Mouse (Mus musculus) heart, embryonic 11.5 days (tissue): ENCODE data around the gene Nfkbid. TPM values are rescaled to one million over a fixed set of nuclear protein-coding genes. Genes with fewer than 3 reads are reported as not detected.

Experiments
- ATAC-seq: fragments of 200-750 bp; cut with Nextera tagmentation; replicated peaks from 2 replicates; pipeline ENCODE4 v1.8.0; 2017; ENCODE audit warnings: moderate library complexity; ENCODE audit not compliant: insufficient number of reproducible peaks, low FRiP score, low TSS enrichment
- H3K27ac ChIP-seq: fragments of 300-500 bp; sonication (generic); 2 replicates; pipeline ENCODE4 v1.5.1; 2014; ENCODE audit warnings: mild to moderate bottlenecking, low read depth, low read length
- H3K27me3 ChIP-seq: fragments of 300-500 bp; sonication (generic); 2 replicates; pipeline ENCODE4 v1.6.1; 2014; ENCODE audit warnings: mild to moderate bottlenecking, low read length, mixed read lengths; ENCODE audit not compliant: control insufficient read depth, insufficient read depth
- H3K36me3 ChIP-seq: fragments of 300-500 bp; sonication (generic); 2 replicates; pipeline ENCODE4 v1.6.1; 2014; ENCODE audit warnings: mild to moderate bottlenecking, low read length, moderate library complexity, mixed read lengths; ENCODE audit not compliant: control insufficient read depth, insufficient read depth
- H3K4me1 ChIP-seq: fragments of 300-500 bp; sonication (generic); 2 replicates; pipeline ENCODE4 v1.6.1; 2014; ENCODE audit warnings: low read length; ENCODE audit not compliant: control insufficient read depth, insufficient read depth
- H3K4me2 ChIP-seq: fragments of 300-500 bp; sonication (generic); 2 replicates; pipeline ENCODE4 v1.6.1; 2014; ENCODE audit warnings: mild to moderate bottlenecking, moderate library complexity
- H3K4me3 ChIP-seq: fragments of 300-500 bp; sonication (generic); 2 replicates; pipeline ENCODE4 v1.5.1; 2014; ENCODE audit warnings: low read depth, low read length
- H3K9ac ChIP-seq: fragments of 300-500 bp; sonication (generic); 2 replicates; pipeline ENCODE4 v1.6.1; 2014; ENCODE audit warnings: mild to moderate bottlenecking, low read depth, low read length, moderate library complexity
- H3K9me3 ChIP-seq: fragments of 300-500 bp; sonication (generic); replicated peaks from 2 replicates; pipeline ENCODE4 v1.6.1; 2016; ENCODE audit warnings: low read length; ENCODE audit not compliant: control insufficient read depth
- WGBS: fragments of 180-500 bp; shearing (Covaris S2); extraction: QIAGEN DNeasy Blood & Tissue Kit; methylation state at CpG from one replicate; pipeline ENCODE4 v1.1.7; 2014; ENCODE audit not compliant: insufficient replicate concordance; 5-methylcytosine and 5-hydroxymethylcytosine counted together
- polyA plus RNA-seq: library from polyadenylated mRNA; unstranded; fragments of >200 nt; fragmentation: Nextera tagmentation; extraction: Ambion mirVana; gene quantifications from 2 replicates; pipeline ENCODE4 v1.2.1, GENCODE M21; 2014

Nfkbid gene
- polyA plus RNA-seq, 1 experiment from 2014 or later, result 1.0 TPM

DNA sequence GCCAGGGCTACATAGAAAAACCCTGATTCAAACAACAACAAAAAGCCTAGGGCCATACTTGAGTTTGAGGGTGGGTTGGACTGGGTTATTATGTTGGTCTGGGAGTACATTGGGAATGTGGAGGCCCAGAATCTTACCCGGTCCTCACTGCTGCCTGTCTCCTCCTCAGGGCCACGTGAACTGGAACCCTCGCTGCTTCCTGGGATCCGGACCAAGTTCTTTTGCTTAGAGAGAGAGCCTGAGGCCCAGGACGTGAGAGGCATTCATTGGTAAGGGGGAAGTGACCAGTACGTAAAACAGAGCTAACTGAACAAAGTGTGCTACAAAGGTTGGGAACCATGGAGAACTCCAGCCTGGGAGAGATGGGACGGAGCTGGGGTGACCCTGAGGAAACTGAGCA lies 28.7 kb downstream of the Nfkbid start:
- Histone ChIP-seq H3K4me3 (no peak overlapping the region), H3K27ac (no peak overlapping the region), H3K9ac (no peak overlapping the region), H3K9me3 (no peaks in the 10 kb centered on the region), H3K27me3 (peaks cover 57% of the 10 kb centered on the region), H3K4me1 (no peaks in the 10 kb centered on the region), H3K4me2 (no peak overlapping the region), H3K36me3 (no peaks in the 10 kb centered on the region)
- 70% methylated on average over 7 of the region's 7 CpGs for WGBS
- no peak for ATAC-seq

DNA sequence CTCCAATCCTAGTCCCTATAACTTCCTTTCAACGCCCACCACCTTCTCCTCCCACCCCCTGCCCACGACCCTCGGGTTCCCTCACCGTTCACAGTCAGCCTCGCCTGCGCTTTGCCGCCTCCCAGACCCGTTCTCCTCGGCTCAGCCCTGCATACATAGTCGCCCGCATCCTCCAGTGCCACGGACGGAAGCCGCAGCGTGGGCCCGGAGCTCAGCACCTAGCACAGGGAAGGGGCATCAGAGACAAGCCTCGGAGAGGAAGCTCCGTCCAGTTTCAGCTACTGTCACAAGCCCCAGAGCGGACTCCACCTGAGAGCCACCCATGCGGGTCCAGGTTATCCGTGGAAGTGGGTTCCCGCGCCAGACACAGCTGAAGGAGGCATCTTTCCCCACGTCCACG lies 31.8 kb downstream of the Nfkbid start:
- Histone ChIP-seq H3K9me3 (no peaks in the 10 kb centered on the region), H3K4me2 (0 out of 2 replicates have a peak overlapping the region, but pooled peaks have one; percentile 34), H3K36me3 (no peaks in the 10 kb centered on the region), H3K27me3 (peaks cover 73% of the 10 kb centered on the region), H3K27ac (no peak overlapping the region), H3K4me3 (no peak overlapping the region), H3K4me1 (no peaks in the 10 kb centered on the region), H3K9ac (no peak overlapping the region)
- 23% methylated on average over 25 of the region's 25 CpGs for WGBS
- no peak for ATAC-seq

GRCm38 (mm10) chr7:30453766-30454165 lies 32.2 kb downstream of the Nfkbid start:
- ATAC-seq, result no peak
- no peak overlapping the region for H3K27ac ChIP-seq
- no peak overlapping the region for H3K9ac ChIP-seq
- peak overlapping the region; percentile 8; the same call in 1 of the 2 replicates for H3K4me3 ChIP-seq
- H3K4me1 ChIP-seq, result no peaks in the 10 kb centered on the region
- peaks cover 77% of the 10 kb centered on the region for H3K27me3 ChIP-seq
- no peaks in the 10 kb centered on the region for H3K36me3 ChIP-seq
- no peaks in the 10 kb centered on the region for H3K9me3 ChIP-seq
- 4% methylated on average over 25 of the region's 25 CpGs for WGBS
- H3K4me2 ChIP-seq, result 0 out of 2 replicates have a peak overlapping the region, but pooled peaks have one; percentile 34

- Histone ChIP-seq H3K9me3 (no peaks in the 10 kb centered on the region), H3K4me2 (no peak overlapping the region), H3K27me3 (peaks cover 81% of the 10 kb centered on the region), H3K4me1 (no peaks in the 10 kb centered on the region), H3K4me3 (no peak overlapping the region), H3K9ac (no peak overlapping the region), H3K27ac (no peak overlapping the region), H3K36me3 (no peaks in the 10 kb centered on the region)
- WGBS, result 15% methylated on average over 6 of the region's 6 CpGs
- no peak for ATAC-seq
Measured at GRCm38 (mm10) chr7:30454259-30454658, 32.7 kb downstream of the Nfkbid start.

DNA sequence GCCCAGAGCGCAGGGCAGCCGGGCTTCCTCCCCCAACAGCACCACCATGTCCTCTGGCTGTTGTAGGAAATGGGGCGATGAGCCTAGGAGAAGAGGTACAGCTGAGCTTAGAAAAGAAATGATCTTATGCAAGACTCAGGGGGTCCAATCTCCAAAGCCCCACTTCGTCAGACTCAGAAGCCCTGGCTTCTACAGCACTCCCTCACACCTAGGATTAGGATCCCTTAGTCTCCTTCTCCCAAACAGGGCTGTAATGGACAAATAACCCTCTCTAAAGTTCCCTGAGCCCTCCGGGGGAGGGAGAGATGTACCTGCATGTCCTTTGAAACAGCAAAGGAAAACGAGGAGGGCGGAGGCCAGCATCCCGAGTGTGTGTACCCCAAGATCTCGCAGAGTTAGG lies 35.0 kb downstream of the Nfkbid start:
- H3K27ac ChIP-seq, result no peak overlapping the region
- no peaks in the 10 kb centered on the region for H3K9me3 ChIP-seq
- 3% methylated on average over 9 of the region's 9 CpGs for WGBS
- H3K4me3 ChIP-seq, result 0 out of 2 replicates have a peak overlapping the region, but pooled peaks have one; percentile 1
- no peak overlapping the region for H3K4me2 ChIP-seq
- H3K36me3 ChIP-seq, result no peaks in the 10 kb centered on the region
- no peaks in the 10 kb centered on the region for H3K4me1 ChIP-seq
- peaks cover 91% of the 10 kb centered on the region for H3K27me3 ChIP-seq
- no peak for ATAC-seq
- no peak overlapping the region for H3K9ac ChIP-seq

DNA sequence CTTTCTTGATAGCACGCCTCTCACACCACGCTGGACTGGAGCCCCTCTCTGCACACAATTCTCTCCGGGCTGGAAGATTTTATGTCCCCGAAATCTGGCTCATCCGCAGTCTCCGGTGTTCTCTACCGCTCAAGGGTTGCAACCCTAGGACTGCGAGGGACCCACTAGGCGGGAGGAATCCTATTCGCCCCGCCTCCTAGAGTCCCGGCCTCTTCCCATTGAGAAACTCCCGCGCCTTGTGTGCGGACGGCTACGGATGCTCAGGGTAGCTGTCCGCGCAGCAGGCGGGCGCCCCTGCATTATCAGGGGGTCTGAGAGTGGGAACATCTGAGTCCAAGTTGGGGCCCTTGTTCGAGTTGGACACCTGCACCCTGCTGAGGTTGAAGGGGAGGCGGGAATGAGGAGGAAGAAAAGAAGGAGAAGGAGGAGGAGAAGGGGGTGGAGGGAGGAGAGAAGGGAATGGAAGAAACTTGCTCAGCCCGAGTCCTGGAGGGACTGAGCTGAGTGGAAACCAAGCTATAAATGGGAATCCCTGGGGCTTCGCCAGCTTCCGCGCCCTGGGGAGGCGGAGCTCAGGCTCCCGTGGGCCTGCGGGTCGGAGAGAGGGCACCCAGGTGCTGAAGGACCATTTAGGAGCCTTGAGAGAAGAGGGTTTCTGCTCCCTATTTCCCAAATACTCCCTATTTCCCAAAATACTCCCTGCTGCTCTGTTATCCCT lies 35.5 kb downstream of the Nfkbid start:
- Histone ChIP-seq H3K4me3 (0 out of 2 replicates have a peak overlapping the region, but pooled peaks have one; percentile 1), H3K9ac (no peak overlapping the region), H3K4me1 (no peaks in the 10 kb centered on the region), H3K4me2 (peak overlapping the region; percentile 14; the same call in 1 of the 2 replicates), H3K27ac (no peak overlapping the region), H3K27me3 (peaks cover 96% of the 10 kb centered on the region), H3K9me3 (no peaks in the 10 kb centered on the region), H3K36me3 (no peaks in the 10 kb centered on the region)
- under 1% methylated on average over 31 of the region's 31 CpGs for WGBS
- ATAC-seq, result no peak

GRCm38 (mm10) chr7:30457629-30458330 lies 36.2 kb downstream of the Nfkbid start, which contains the start of the genes Kirrel2 and Nphs1:
Gene Kirrel2 (minus strand): TSS chr7:30457690.
Gene Nphs1 (plus strand): TSS chr7:30458315.
- no peak within 1 kb of the TSS for H3K9ac ChIP-seq
- peak; percentile 53; the same call in 1 of the 2 replicates for ATAC-seq
- H3K4me3 ChIP-seq, result 0 out of 2 replicates have a peak within 1 kb of the TSS, but pooled peaks have one; percentile 1
- no peaks in the 10 kb centered on the region for H3K36me3 ChIP-seq
- peak within 1 kb of the TSS; percentile 14; the same call in 1 of the 2 replicates for H3K4me2 ChIP-seq
- H3K9me3 ChIP-seq, result no peaks in the 10 kb centered on the region
- peaks cover 97% of the 10 kb centered on the region for H3K27me3 ChIP-seq
- H3K27ac ChIP-seq, result no peak within 1 kb of the TSS
- 3% methylated on average over 16 of the region's 16 CpGs for WGBS
- H3K4me1 ChIP-seq, result no peaks in the 10 kb centered on the region

DNA sequence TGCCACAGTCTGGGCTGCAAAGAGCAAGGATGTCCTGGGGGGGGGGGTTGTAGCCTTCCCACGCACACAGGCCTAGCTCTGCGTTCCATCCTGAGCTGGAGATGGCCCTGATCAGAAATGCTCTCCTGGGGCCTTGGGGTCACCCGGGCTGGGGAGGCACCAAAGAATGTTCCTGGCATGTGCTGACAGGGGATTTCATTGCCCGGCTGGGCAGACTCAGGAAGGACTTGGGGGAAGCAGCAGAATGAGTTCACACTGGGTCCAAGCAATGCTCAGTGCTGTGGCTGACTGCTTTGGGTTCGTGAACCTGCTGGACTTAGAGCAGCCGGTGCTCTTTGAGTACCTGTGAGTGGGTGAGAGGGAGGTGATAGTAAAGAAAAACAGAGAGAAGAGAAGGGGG lies 38.0 kb downstream of the Nfkbid start:
- 33% methylated on average over 6 of the region's 6 CpGs for WGBS
- H3K4me2 ChIP-seq, result no peak overlapping the region
- H3K36me3 ChIP-seq, result no peaks in the 10 kb centered on the region
- H3K9ac ChIP-seq, result no peak overlapping the region
- H3K27ac ChIP-seq, result no peak overlapping the region
- no peaks in the 10 kb centered on the region for H3K9me3 ChIP-seq
- peaks cover 95% of the 10 kb centered on the region for H3K27me3 ChIP-seq
- ATAC-seq, result no peak
- no peak overlapping the region for H3K4me3 ChIP-seq
- no peaks in the 10 kb centered on the region for H3K4me1 ChIP-seq
